In the genomic region with DNA sequence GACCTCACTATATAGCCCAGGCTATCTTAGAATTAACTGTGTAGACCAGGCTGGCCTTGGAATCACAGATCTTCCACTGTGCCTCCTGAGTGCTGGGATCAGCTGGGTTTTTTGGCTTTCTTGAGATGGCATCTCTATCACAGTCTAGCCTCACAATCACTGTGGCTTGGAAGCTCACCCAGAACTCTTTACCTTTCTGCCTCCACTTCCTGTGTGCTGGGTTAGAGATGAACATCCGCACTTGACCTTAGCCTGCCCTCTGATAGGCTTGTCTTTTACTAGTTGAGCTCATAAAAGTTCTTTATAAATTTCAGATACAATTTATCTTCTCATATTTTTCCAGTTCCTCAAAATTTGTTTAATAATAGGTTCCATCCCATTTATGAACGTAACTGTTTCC, we compare ENCODE assay signal across 20 mouse cellular contexts. TPM values are rescaled to one million over a fixed set of nuclear protein-coding genes. Genes with fewer than 3 reads are reported as not detected.
"Had no signal": no experiment of that assay in that cellular context is flagged by ENCODE, and none has a peak within 500 bp of the region (broad histone marks: within the 10 kb centered on the region; RNA-seq: fewer than 3 reads in every experiment).

No protein-coding gene starts in this region.

- H3K4me3 ChIP-seq: left cerebral cortex, adult 2 months; midbrain, embryonic 12.5 days; midbrain, embryonic 15.5 days; neural tube, embryonic 13.5 days; stomach, embryonic 15.5 days had no signal

- H3K9ac ChIP-seq: liver, embryonic 14.5 days; liver, postnatal 0 days; lung, embryonic 14.5 days; midbrain, embryonic 12.5 days; midbrain, embryonic 15.5 days; neural tube, embryonic 13.5 days; stomach, embryonic 15.5 days had no signal

- H3K27ac ChIP-seq: kidney, postnatal 0 days; left cerebral cortex, adult 2 months; liver, embryonic 14.5 days; midbrain, embryonic 12.5 days; midbrain, embryonic 15.5 days; neural tube, embryonic 13.5 days; stomach, embryonic 15.5 days had no signal

- H3K4me2 ChIP-seq: lung, embryonic 14.5 days; midbrain, embryonic 12.5 days; midbrain, embryonic 15.5 days; neural tube, embryonic 13.5 days; stomach, embryonic 15.5 days had no signal

- ATAC-seq: liver, postnatal 0 days; lung, postnatal 0 days; midbrain, embryonic 15.5 days had no signal

- DNase-seq: kidney, adult 2 months; kidney, postnatal 25 days; layer of hippocampus, adult 9-11 months; layer of hippocampus, postnatal 36 days; liver, postnatal 0 days; lung, embryonic 14.5 days; retina, postnatal 1 day; thymus, postnatal 14 days; thymus, postnatal 4 days had no signal

- H3K36me3 ChIP-seq: midbrain, embryonic 12.5 days; midbrain, embryonic 15.5 days; neural tube, embryonic 13.5 days; stomach, embryonic 15.5 days had no signal

- H3K9me3 ChIP-seq: midbrain, embryonic 12.5 days; midbrain, embryonic 15.5 days; neural tube, embryonic 13.5 days; stomach, embryonic 15.5 days had no signal

- H3K27me3 ChIP-seq: midbrain, embryonic 15.5 days; neural tube, embryonic 13.5 days; stomach, embryonic 15.5 days had no signal

RNA-seq across cellular contexts. Expression of gene Hes2, which starts 30.0 kb away (rescaled TPM):
- polyA plus RNA-seq: kidney, embryonic 14.5 days; limb, embryonic 11.5 days; liver, adult 2 months; liver, postnatal 0 days; lung, embryonic 14.5 days; midbrain, embryonic 15.5 days had no signal
